Mouse (Mus musculus) ZHBTc4 (cell line): Measurements from ENCODE around the gene Gm10721.
"Not testable (repeated sequence)": the region's sequence is repeated elsewhere in the genome, so short reads cannot be mapped to it uniquely, and the experiment has no call there.

ENCODE experiments used
- DNase-seq: peaks from one replicate; pipeline ENCODE4 v3.0.0-alpha.2; 2011; ENCODE audit warnings: low read depth, low spot score

Gm10721 gene

GRCm38 (mm10) chr9:3012733-3013279 lies at the start of gene Gm10721:
Gene Gm10721 (plus strand): TSS chr9:3013140.
- not testable (repeated sequence) for DNase-seq

- DNase-seq = peak; percentile 46
These were observed 12.4 kb upstream of the Gm10721 start, which contains the start of gene Gm10722 for GRCm38 (mm10) chr9:3000445-3000972. Gene Gm10722 (plus strand): TSS chr9:3000922.

GRCm38 (mm10) chr9:3001006-3001405 lies 11.9 kb upstream of the Gm10721 start:
- DNase-seq = not testable (repeated sequence)

- DNase-seq = peak; percentile 6
These were observed 10.8 kb upstream of the Gm10721 start for GRCm38 (mm10) chr9:3001948-3002659.

GRCm38 (mm10) chr9:3002794-3003396 lies 10.0 kb upstream of the Gm10721 start, which contains the start of gene Gm11168:
Gene Gm11168 (plus strand): TSS chr9:3003346.
- not testable (repeated sequence) for DNase-seq

DNA sequence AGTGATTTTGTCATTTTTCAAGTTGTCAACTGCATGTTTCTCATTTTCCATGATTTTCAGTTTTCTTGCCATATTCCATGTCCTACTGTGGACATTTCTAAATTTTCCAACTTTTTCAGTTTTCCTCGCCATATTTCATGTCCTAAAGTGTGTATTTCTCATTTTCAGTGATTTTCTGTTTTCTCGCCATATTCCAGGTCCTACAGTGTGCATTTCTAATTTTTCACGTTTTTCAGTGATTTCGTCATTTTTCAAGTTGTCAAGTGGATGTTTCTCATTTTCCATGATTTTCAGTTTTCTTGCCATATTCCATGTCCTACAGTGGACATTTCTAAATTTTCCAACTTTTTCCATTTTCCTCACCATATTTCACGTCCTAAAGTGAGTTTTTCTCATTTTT lies 6.8 kb upstream of the Gm10721 start:
- DNase-seq = not testable (repeated sequence)

DNA sequence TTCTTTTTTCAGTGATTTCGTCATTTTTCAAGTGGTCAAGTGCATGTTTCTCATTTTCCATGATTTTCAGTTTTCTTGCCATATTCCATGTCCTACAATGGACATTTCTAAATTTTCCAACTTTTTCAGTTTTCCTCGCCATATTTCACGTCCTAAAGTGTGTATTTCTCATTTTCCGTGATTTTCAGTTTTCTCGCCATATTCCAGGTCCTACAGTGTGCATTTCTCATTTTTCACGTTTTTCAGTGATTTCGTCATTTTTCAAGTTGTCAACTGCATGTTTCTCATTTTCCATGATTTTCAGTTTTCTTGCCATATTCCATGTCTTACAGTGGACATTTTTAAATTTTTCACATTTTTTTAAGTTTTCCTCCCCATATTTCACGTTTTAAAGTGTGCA lies 6.3 kb upstream of the Gm10721 start:
- not testable (repeated sequence) for DNase-seq

- DNase-seq = peak; percentile 9
These were observed 5.7 kb upstream of the Gm10721 start for GRCm38 (mm10) chr9:3007272-3007671.

DNA sequence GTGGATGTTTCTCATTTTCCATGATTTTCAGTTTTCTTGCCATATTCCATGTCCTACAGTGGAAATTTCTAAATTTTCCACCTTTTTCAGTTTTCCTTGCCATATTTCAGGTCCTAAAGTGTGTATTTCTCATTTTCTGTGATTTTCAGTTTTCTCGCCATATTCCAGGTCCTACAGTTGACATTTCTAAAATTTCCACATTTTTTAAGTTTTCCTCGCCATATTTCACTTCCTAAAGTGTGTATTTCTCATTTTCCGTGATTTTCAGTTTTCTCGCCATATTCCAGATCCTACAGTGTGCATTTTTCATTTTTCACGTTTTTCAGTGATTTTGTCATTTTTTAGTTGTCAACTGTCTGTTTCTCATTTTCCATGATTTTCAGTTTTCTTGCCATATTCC lies 3.6 kb upstream of the Gm10721 start:
- not testable (repeated sequence) for DNase-seq

GRCm38 (mm10) chr9:3012054-3012621 lies 802 bp upstream of the Gm10721 start:
- not testable (repeated sequence) for DNase-seq

- not testable (repeated sequence) for DNase-seq
These were observed 2.4 kb downstream of the Gm10721 start, which contains the start of gene Gm10720 for GRCm38 (mm10) chr9:3015354-3015753. Gene Gm10720 (plus strand): TSS chr9:3015654.

GRCm38 (mm10) chr9:3015896-3016295 lies 3.0 kb downstream of the Gm10721 start:
- DNase-seq = not testable (repeated sequence)

DNA sequence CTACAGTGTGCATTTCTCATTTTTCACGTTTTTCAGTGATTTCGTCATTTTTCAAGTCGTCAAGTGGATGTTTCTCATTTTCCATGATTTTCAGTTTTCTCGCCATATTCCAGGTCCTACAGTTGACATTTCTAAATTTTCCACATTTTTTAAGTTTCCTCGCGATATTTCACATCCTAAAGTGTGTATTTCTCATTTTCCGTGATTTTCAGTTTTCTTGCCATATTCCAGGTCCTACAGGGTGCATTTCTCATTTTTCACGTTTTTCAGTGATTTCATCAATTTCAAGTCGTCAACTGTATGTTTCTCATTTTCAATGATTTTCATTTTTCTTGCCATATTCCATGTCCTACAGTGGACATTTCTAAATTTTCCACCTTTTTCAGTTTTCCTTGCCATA lies 4.2 kb downstream of the Gm10721 start, which contains the start of gene Gm10719:
Gm10719 (plus strand) TSS at position 301 of the 400 bp plus-strand sequence.
- not testable (repeated sequence) for DNase-seq

DNA sequence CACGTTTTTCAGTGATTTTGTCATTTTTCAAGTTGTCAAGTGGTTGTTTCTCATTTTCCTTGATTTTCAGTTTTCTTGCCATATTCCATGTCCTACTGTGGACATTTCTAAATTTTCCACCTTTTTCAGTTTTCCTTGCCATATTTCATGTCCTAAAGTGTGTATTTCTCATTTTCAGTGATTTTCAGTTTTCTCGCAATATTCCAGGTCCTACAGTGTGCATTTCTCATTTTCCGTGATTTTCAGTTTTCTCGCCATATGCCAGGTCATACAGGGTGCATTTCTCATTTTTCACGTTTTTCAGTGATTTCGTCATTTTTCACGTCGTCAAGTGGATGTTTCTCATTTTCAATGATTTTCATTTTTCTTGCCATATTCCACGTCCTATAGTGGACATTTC lies 6.0 kb downstream of the Gm10721 start:
- DNase-seq = not testable (repeated sequence)

- DNase-seq = not testable (repeated sequence)
These were observed 7.1 kb downstream of the Gm10721 start for GRCm38 (mm10) chr9:3019835-3020727.

- peak; percentile 11 for DNase-seq
These were observed 9.5 kb downstream of the Gm10721 start for GRCm38 (mm10) chr9:3022316-3023008.

DNA sequence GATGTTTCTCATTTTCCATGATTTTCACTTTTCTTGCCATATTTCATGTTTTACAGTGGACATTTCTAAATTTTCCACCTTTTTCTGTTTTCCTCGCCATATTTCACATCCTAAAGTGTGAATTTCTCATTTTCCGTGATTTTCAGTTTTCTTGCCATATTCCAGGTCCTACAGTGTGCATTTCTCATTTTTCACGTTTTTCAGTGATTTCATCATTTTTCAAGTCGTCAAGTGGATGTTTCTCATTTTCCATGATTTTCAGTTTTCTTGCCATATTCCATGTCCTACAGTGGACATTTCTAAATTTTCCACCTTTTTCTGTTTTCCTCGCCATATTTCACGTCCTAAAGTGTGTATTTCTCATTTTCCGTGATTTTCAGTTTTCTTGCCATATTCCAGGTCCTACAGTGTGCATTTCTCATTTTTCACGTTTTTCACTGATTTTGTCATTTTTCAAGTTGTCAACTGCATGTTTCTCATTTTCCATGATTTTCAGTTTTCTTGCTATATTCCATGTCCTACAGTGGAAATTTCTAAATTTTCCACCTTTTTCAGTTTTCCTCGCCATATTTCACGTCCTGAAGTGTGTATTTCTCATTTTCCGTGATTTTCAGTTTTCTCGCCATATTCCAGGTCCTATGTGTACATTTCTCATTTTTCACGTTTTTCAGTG lies 10.5 kb downstream of the Gm10721 start, which contains the start of gene Gm10718:
Gm10718 (plus strand) TSS at position 236 of the 673 bp plus-strand sequence.
- not testable (repeated sequence) for DNase-seq

GRCm38 (mm10) chr9:3023985-3024648 lies 11.2 kb downstream of the Gm10721 start:
- DNase-seq = not testable (repeated sequence)
